Mouse (Mus musculus): ENCODE data around the gene Fbxl7.

Fbxl7 gene

GRCm38 (mm10) chr15:26701949-26702675 is 193.3 kb downstream of the Fbxl7 start:
- DNase-seq (ENCODE audit: low read depth in 2 of 2, low spot score in 2 of 2): no peak

GRCm38 (mm10) chr15:26693075-26693474 is 202.3 kb downstream of the Fbxl7 start:
- no peak for DNase-seq (ENCODE audit: low read depth in 2 of 2, low spot score in 2 of 2)

GRCm38 (mm10) chr15:26688472-26689104 is 206.8 kb downstream of the Fbxl7 start:
- DNase-seq (ENCODE audit: low read depth in 2 of 2, low spot score in 2 of 2): no peak

- DNase-seq (ENCODE audit: low read depth in 2 of 2, low spot score in 2 of 2): no peak
These were observed 207.7 kb downstream of the Fbxl7 start for GRCm38 (mm10) chr15:26687729-26688128.

GRCm38 (mm10) chr15:26682279-26682678 is 213.1 kb downstream of the Fbxl7 start:
- DNase-seq (ENCODE audit: low read depth in 2 of 2, low spot score in 2 of 2): no peak

- DNase-seq (ENCODE audit: low read depth in 2 of 2, low spot score in 2 of 2): no peak
These were observed 222.0 kb downstream of the Fbxl7 start for GRCm38 (mm10) chr15:26673239-26673859.

- no peak for DNase-seq (ENCODE audit: low read depth in 2 of 2, low spot score in 2 of 2)
These were observed 240.4 kb downstream of the Fbxl7 start for GRCm38 (mm10) chr15:26654988-26655387.

GRCm38 (mm10) chr15:26642563-26642962 is 252.8 kb downstream of the Fbxl7 start:
- no peak for DNase-seq (ENCODE audit: low read depth in 2 of 2, low spot score in 2 of 2)

- no peak for DNase-seq (ENCODE audit: low read depth in 2 of 2, low spot score in 2 of 2)
These were observed 255.7 kb downstream of the Fbxl7 start for GRCm38 (mm10) chr15:26639726-26640125.

- no peak for DNase-seq (ENCODE audit: low read depth in 2 of 2, low spot score in 2 of 2)
These were observed 259.8 kb downstream of the Fbxl7 start for GRCm38 (mm10) chr15:26635591-26635990.

- DNase-seq (ENCODE audit: low read depth in 2 of 2, low spot score in 2 of 2): no peak
These were observed 267.2 kb downstream of the Fbxl7 start for GRCm38 (mm10) chr15:26628181-26628580.

- DNase-seq (ENCODE audit: low read depth in 2 of 2, low spot score in 2 of 2): no peak
These were observed 272.1 kb downstream of the Fbxl7 start for GRCm38 (mm10) chr15:26623242-26623641.

GRCm38 (mm10) chr15:26620279-26620678 is 275.1 kb downstream of the Fbxl7 start:
- DNase-seq (ENCODE audit: low read depth in 2 of 2, low spot score in 2 of 2): no peak

- DNase-seq (ENCODE audit: low read depth in 2 of 2, low spot score in 2 of 2): no peak
These were observed 276.2 kb downstream of the Fbxl7 start for GRCm38 (mm10) chr15:26619221-26619620.

GRCm38 (mm10) chr15:26596239-26596638 is 299.1 kb downstream of the Fbxl7 start:
- no peak for DNase-seq (ENCODE audit: low read depth in 2 of 2, low spot score in 2 of 2)

GRCm38 (mm10) chr15:26579947-26580709 is 315.3 kb downstream of the Fbxl7 start:
- DNase-seq (ENCODE audit: low read depth in 2 of 2, low spot score in 2 of 2): no peak

GRCm38 (mm10) chr15:26578500-26578899 is 316.9 kb downstream of the Fbxl7 start:
- no peak for DNase-seq (ENCODE audit: low read depth in 2 of 2, low spot score in 2 of 2)

- no peak for DNase-seq (ENCODE audit: low read depth in 2 of 2, low spot score in 2 of 2)
These were observed 329.3 kb downstream of the Fbxl7 start for GRCm38 (mm10) chr15:26566076-26566475.

- no peak for DNase-seq (ENCODE audit: low read depth in 2 of 2, low spot score in 2 of 2)
These were observed 341.8 kb downstream of the Fbxl7 start for GRCm38 (mm10) chr15:26553620-26554019.

GRCm38 (mm10) chr15:26533997-26534700 is 361.2 kb downstream of the Fbxl7 start:
- DNase-seq (ENCODE audit: low read depth in 2 of 2, low spot score in 2 of 2): no peak

- no peak for DNase-seq (ENCODE audit: low read depth in 2 of 2, low spot score in 2 of 2)
These were observed 376.2 kb downstream of the Fbxl7 start for GRCm38 (mm10) chr15:26519220-26519631.
